Mouse (Mus musculus) gastrocnemius, adult 2 months (tissue): Measurements from ENCODE around the gene Trak2. TPM values are rescaled to one million over a fixed set of nuclear protein-coding genes. Genes with fewer than 3 reads are reported as not detected.
"Not testable (repeated sequence)": the region's sequence is repeated elsewhere in the genome, so short reads cannot be mapped to it uniquely, and the experiment has no call there.

Experiments
- DNase-seq: peaks from one replicate; pipeline ENCODE4 v3.0.0; 2022
- H3K27ac ChIP-seq: fragments of 200-600 bp; 2 replicates; pipeline ENCODE4 v1.8.1; 2022; ENCODE audit warnings: mild to moderate bottlenecking
- H3K4me3 ChIP-seq: fragments of 200-600 bp; 2 replicates; pipeline ENCODE4 v1.8.1; 2022; ENCODE audit warnings: mild to moderate bottlenecking, moderate library complexity
- CTCF ChIP-seq: fragments of 200-600 bp; IDR thresholded peaks from 2 replicates; pipeline ENCODE4 v1.8.1; 2022; ENCODE audit warnings: antibody characterized with exemption, mild to moderate bottlenecking, moderate library complexity
- intact Hi-C: fragments of 180-260 bp; cut with DNase I; formaldehyde crosslinking; loops from one replicate; pipeline ENCODE4 v1.15.1; 2025
- total RNA-seq, 2 experiments: library from RNA; stranded (reverse); gene quantifications; 2 replicates each; pipeline ENCODE4 v1.2.3; 2021

Trak2 gene
- total RNA-seq, 2 experiments from 2014 or later, result 72.9 to 83.5 TPM

DNA sequence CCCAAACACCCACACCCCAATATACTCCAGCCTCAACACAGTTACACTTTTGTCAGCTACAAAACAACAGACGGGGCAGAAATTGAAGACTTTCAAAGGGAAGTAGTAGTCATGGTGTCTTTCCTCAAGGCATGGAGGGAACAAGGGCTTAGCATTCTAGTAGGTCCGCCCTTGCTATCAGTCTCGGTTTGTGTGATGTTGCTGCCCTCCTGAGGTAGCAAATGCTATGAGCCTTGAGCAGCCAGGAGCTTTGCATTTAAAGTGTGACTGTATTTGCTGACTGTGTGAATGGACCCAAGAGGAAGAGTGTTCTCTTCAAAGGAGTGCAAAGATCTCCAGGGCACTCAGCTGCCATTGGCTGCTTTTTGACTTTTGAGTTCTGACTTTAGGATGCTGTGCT is 75.7 kb downstream of the Trak2 start:
- H3K4me3 ChIP-seq, H3K27ac ChIP-seq, intact Hi-C loops, DNase-seq: not testable (repeated sequence)
- peak; percentile 48 for TF ChIP-seq CTCF

DNA sequence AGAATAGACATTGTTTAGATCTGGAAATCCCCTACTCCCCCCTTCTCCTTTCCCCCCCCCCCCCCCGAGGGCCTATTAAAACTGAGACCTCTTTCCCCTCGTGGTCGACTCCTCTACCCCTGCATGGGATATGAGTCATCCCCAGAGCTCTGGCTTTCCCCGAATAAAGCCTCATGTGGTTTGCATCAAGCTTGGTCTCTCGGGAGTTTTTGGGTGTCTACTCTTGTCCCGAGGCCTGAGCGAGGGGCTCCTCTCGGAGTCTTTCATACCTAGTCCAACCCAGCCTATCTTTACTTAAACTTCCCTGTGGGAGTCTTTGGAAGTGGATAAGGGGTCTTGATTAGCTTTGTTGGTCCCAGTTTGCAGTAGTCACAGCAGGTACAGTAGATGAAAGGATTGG is 80.8 kb downstream of the Trak2 start:
- H3K4me3 ChIP-seq, DNase-seq, intact Hi-C loops, H3K27ac ChIP-seq: not testable (repeated sequence)

DNA sequence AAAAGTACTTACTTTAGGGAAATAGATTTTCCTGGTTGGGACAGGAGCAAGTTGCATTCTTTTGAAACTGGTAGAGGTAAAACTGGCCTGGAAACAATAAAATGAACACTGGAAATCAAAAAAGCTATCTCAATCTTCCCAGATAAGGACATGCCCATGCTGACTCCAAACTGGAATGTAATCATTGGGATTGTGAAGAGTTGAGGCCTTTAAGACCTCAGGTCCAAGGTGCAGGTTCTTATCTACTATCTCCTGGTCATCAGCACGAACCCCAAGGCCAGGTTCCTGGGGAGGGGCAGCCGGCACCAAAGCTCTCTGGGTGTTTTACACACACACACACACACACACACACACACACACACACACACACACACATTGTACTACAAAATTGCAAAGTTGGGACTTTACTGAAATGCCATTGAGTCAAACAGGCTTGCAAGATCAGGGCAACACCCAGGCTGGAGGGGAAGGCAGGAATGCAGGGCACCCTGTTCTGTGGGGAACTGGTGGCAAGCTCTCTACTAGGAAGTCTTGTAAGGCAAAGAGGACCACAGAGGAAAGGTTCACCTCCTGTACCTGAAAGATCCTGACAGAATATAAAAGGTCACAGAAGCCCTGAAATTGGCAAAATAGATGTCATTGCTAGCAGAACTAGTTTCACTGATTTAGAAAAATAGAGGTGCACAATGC is 81.6 kb downstream of the Trak2 start:
- H3K4me3 ChIP-seq, H3K27ac ChIP-seq, intact Hi-C loops, DNase-seq: not testable (repeated sequence)

- intact Hi-C loops, H3K27ac ChIP-seq, H3K4me3 ChIP-seq, DNase-seq: not testable (repeated sequence)
These were observed 82.4 kb downstream of the Trak2 start for GRCm38 (mm10) chr1:58890697-58891290.

DNA sequence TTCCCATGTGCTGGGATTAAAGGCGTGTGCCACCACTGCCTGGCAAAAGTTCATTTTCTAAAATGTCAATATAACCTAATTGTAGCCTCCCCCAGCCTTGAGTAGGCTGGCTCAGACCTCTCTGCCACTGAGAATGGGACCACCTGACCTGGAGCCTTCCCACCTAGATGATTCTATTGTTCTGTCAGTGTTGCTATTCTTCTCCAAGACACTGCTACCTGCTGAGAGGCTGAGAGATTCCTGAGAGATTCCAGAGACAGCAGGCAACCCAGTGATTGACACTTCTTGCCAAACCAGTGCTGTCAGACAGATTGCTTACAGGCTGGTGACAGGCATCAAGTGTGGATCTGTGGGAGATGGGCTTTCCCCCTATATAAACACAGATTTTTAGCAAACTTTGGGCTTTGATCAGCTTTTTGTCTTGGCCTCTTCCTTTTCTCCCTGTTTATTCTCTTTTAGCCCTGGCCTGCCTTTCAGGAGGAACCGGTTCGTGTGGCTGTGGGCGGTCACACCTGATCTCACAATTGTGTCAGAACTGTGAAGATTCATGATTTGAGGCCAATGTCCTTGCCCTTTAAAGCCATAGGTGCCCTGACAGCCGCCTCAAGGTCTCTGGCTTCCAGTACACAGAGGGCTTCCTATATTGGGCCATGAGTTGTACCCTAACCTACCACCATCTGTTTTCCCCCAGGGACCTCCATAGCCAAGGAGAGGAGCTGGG is 83.2 kb downstream of the Trak2 start:
- Histone ChIP-seq H3K27ac (no peak overlapping the region), H3K4me3 (no peak overlapping the region)
- intact Hi-C loops, result no loop called here
- no peak for TF ChIP-seq CTCF
- no peak for DNase-seq

DNA sequence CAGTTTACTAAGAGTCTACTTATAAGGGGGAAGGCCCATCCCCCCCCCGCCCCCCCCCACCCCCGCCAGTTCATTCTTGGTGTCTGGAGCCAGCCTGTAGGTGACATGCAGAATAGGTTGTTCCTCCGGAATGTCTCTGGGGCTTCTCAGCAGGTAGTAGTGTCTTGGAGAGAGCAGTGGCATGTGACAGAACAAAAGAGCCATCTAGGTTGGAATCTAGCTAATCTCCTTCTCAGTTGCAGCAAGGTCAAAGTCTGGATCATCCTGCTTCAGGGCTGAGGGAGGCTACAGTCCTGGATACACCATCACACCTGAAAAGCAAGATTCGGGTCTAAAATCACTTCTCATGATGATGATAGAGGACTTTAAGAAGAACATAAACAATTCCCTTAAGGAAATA is 87.6 kb downstream of the Trak2 start:
- intact Hi-C loops, result no loop called here
- Histone ChIP-seq H3K4me3 (no peak overlapping the region), H3K27ac (no peak overlapping the region)
- TF ChIP-seq CTCF, result no peak
- DNase-seq, result no peak

DNA sequence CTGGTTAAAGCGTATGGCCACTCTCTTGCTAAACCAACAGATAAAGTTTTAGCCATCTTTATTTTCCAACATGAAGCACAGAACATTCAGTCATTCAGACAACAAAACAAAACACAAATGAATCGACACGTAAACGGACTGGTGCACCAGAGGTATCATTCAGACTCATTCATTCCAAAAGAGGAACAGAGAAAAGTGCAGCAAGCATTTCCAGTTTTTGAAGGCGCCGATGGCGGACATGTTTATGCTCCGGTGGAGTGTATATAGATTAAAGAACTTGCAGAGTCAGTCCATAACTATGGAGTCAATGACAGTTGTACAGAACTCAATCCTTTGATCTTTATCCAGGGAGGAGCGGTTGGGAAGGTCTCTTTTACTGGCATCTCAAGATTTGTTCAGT is 90.0 kb downstream of the Trak2 start:
- H3K27ac ChIP-seq, DNase-seq, intact Hi-C loops: not testable (repeated sequence)

GRCm38 (mm10) chr1:58879291-58879690 is 93.9 kb downstream of the Trak2 start:
- not testable (repeated sequence) for H3K4me3 ChIP-seq, H3K27ac ChIP-seq, DNase-seq
- intact Hi-C loops, result loop anchor here (5.0 kb wide), 1 partner anchor 202 kb away; no protein-coding TSS in a partner anchor

More for the DNA sequence above, 90.0 kb downstream of the Trak2 start:
- H3K4me3 ChIP-seq, result not testable (repeated sequence)

- intact Hi-C loops, result loop anchor here (5.0 kb wide), 1 partner anchor 199 kb away; no protein-coding TSS in a partner anchor
- not testable (repeated sequence) for DNase-seq, H3K4me3 ChIP-seq, H3K27ac ChIP-seq
These were observed 96.7 kb downstream of the Trak2 start for GRCm38 (mm10) chr1:58876500-58876899.

GRCm38 (mm10) chr1:58860586-58860985 is 112.6 kb downstream of the Trak2 start:
- intact Hi-C loops, result not testable (repeated sequence)

DNA sequence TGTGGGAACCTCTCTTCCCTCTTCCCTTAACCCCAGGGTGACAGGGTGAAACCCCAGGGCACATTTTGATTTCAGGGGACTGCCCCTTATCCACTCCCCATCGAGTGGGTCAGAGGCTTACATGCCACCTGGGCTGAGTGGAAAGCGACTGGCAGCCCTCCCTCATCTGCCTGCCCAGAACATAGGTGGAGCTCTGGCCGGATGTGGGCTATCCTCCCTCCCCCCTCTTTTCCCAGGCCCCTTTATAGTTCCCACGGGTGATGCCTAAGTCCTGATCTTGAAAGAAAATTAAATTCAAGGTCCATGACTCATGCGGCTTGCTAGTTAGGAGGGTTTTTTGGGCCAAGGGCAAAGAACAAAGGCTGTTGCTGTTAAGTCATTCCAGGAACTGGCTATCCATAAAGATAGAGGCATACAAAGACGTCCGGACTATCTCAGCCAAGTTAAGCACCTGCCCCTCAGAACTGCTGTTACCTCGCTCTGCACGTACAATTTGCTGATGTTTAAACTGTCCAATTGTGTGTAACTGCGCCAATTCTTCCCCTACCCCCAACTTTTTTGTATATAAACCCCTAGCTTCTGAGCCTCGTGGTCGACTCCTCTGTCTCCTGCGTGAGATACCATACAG is 113.4 kb downstream of the Trak2 start:
- intact Hi-C loops, H3K4me3 ChIP-seq, H3K27ac ChIP-seq, DNase-seq: not testable (repeated sequence)

More at GRCm38 (mm10) chr1:58860586-58860985, 112.6 kb downstream of the Trak2 start:
- not testable (repeated sequence) for DNase-seq, H3K4me3 ChIP-seq, H3K27ac ChIP-seq

GRCm38 (mm10) chr1:58859131-58859530 is 114.1 kb downstream of the Trak2 start:
- H3K4me3 ChIP-seq, intact Hi-C loops, DNase-seq, H3K27ac ChIP-seq: not testable (repeated sequence)

- not testable (repeated sequence) for DNase-seq
These were observed 116.4 kb downstream of the Trak2 start for GRCm38 (mm10) chr1:58856811-58857210.

More at GRCm38 (mm10) chr1:58856811-58857210, 116.4 kb downstream of the Trak2 start:
- intact Hi-C loops, H3K27ac ChIP-seq, H3K4me3 ChIP-seq: not testable (repeated sequence)

Other genes starting within 250 kb of the Trak2 start
- 1 to 10 TPM; 2.6 to 2.7 TPM for gene Casp8, start 178.1 kb downstream of the Trak2 start, total RNA-seq
- gene Stradb, start 92 bp upstream of the Trak2 start, total RNA-seq, result 100 to 1,000 TPM; 130 to 145 TPM
- gene C2cd6, start 121.5 kb upstream of the Trak2 start, total RNA-seq, result not detected
- gene Tmem237, start 147.0 kb upstream of the Trak2 start, total RNA-seq, result 1 to 10 TPM; 3.5 to 4.1 TPM
- under 1 TPM in 1 of 2 experiments, not detected in 1; 0.22 TPM for gene Mpp4, start 190.0 kb upstream of the Trak2 start, total RNA-seq